Mouse (Mus musculus) adrenal gland, postnatal 10 days (tissue): Measurements from ENCODE around the gene Prdm12. TPM values are rescaled to one million over a fixed set of nuclear protein-coding genes. Genes with fewer than 3 reads are reported as not detected.
"Not testable (repeated sequence)": the region's sequence is repeated elsewhere in the genome, so short reads cannot be mapped to it uniquely, and the experiment has no call there.

Experiments used
- DNase-seq: peaks from one replicate; pipeline ENCODE4 v3.0.0; 2021; ENCODE audit warnings: mixed read lengths
- total RNA-seq, 2 experiments: library from RNA; stranded (reverse); gene quantifications; 2 replicates each; pipeline ENCODE4 v1.2.3; 2021

The Prdm12 gene
- total RNA-seq, 2 experiments from 2014 or later, result not detected

DNA sequence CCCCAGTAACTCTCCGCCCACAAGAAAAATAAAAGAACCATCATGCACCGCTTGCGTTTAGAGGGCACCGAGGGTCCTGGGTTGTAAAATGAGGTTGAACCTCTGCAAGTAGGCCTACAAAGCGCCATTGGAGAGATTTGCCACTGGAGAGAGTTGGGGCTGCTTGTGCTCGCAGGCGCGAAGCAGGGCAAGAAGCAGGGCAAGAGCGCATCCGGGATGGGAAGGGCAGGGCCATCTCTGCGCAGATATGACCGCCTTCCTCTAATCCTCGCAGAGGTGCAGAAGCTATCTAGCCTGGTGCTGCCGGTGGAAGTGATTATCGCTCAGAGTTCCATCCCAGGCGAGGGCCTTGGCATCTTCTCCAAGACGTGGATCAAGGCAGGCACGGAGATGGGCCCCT is 2.1 kb downstream of the Prdm12 start:
- no peak for DNase-seq

DNA sequence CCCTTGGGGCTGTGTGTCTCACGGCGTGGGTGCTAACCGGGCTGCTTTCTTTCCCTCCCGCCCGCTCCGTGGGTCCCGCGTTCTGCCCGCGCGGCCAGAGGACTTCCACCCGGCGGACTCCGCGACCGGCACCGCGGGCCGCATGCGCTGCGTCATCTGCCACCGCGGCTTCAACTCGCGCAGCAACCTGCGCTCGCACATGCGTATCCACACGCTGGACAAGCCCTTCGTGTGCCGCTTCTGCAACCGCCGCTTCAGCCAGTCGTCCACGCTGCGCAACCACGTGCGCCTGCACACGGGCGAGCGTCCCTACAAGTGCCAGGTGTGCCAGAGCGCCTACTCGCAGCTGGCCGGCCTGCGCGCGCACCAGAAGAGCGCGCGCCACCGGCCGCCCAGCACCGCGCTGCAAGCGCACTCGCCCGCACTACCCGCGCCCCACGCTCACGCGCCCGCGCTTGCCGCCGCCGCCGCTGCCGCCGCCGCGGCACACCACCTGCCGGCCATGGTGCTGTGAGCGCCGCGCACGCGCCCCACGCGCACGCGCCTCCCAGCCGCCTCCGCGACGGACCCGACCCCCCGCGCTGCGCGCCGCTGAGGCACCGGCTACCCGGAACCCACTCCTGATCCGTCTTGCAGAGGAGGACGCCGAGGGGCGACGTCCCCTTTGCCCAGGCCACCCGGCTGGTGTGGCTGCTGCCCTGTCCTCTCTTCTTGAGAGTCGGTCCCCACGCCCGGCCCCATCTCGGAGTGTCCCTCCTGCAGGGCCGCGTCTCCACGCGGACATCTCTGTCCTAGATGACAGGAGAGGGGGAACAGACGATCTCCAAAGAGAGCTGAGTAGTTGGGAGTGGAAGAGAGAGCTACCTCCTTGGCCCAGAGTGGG is 14.4 kb downstream of the Prdm12 start:
- DNase-seq, result no peak

DNA sequence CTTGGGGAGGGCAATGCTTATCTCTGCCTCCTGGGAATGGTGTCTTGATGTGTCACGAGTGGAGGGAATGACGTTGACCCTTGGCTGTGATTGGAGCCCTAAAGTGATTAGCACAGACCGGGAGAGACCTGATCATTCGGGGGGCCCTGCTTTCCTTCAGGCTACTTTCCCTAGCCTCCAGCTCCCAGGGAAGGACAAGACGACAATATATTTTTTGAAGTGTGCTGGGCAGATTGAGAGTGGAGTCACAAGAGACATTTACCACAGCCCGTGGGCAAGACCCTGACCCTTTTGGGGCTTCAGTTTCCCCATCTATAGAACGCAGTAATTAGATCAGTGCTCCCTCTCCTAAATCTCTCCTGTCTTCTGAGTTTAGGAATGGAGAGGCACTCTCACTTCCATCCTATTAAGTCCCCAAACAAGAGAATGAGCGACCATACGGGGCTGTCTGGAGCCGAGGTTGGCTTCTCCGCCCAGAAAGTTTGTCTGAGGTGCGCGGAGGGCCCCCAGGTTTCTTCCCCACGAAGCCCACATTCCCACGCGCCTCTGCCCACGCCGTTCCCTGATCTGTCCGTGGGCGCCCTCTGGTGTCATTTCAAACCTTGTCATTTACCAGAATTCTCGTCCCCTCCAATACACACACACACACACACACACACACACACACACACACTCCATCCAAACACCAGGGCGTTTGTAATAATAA is 15.2 kb downstream of the Prdm12 start:
- peak; percentile 70 for DNase-seq

DNA sequence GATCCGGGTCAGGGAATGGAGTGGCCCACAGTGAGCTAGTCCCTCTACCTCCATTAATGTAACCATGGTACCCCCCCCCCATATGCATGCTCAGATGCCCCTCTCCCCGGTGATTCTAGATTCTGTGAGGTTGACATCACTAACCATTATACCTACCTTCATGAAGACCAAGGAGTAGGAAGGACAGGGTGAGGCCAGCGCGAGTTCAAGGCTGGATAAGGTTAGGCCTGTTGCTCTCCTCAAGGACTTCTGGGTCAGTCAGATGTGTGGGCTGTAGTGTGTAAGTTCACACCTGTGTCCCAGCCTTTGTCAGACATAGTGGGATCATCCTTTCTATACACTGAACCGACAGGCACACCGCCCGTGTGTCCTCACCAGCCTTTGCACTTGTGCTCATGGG is 16.5 kb downstream of the Prdm12 start:
- DNase-seq, result no peak

DNA sequence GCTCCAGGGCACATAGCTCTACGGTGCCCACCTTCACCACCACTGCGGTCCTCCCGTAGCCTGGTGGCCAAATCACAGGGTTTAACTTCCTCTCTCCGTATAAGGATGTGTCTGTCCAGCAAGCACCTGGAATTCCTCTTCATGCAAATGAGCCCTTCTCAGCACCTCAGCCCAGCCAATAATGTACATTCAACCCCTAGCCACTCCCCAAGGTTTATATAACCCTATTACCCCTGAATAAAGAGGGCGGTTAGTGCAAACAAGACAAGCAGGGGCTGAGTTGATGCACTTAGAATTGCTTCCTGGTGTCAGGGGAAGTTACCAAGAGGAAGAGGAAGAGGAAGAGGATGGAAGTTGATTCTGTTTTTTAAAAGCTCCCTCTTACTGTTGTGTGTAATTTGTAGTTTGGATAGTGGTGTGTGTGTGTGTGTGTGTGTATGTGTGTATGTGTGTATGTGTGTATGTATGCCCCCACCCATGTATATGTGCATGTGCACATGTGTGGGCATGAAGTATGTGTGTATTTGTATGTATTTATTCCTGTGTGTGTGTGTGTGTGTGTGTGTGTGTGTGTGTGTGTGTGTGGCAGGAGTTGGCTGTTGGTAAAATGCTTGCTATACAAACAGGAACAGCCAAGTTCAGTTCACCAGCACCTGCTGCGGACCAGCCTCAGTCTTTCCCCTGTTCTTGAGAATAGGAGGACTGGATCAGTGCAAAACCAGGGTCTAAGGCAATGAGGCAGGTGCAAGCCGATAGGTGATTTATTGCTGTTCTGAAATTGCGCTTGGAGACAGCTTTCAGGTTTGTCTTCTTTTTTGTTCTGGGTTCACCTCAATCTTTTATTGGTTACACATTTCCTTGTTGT is 23.3 kb downstream of the Prdm12 start:
- DNase-seq, result no peak

DNA sequence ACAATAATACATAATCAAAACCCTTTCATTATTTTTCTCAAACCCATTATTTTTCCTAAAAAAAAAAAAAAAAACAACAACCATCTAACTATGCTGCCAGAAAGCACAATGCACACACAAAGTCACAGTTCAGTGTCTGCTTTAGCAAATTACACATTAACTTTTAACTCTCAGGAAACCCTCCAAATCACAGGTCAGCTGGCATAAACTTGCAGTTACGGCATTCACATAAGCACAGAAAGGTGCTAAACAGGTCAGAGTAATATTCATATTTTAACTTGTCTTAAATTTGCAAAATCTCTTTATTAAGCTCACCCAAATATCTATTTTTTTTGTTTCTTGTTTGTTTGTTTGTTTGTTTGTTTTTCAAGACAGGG is 24.0 kb downstream of the Prdm12 start:
- DNase-seq, result no peak

DNA sequence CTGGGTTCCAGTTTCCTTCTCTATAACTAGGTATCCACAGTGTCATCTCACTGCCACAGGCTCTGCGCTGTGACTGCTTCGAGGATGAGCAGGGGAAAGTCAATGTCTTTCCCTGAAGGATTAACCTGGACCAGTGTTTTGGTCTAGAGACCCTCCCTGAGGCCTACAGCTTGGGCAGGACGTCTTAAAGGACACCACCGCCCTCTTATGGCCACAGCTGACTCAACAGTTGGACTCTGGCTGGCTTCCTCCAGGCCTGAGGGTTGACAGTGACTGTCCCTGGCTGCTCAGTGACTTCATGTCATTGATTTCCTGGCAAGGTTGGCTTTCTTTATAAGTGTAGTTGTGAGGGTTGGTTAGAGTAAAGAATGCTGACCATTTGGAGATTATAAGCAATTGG is 27.5 kb downstream of the Prdm12 start:
- DNase-seq, result peak; percentile 57

DNA sequence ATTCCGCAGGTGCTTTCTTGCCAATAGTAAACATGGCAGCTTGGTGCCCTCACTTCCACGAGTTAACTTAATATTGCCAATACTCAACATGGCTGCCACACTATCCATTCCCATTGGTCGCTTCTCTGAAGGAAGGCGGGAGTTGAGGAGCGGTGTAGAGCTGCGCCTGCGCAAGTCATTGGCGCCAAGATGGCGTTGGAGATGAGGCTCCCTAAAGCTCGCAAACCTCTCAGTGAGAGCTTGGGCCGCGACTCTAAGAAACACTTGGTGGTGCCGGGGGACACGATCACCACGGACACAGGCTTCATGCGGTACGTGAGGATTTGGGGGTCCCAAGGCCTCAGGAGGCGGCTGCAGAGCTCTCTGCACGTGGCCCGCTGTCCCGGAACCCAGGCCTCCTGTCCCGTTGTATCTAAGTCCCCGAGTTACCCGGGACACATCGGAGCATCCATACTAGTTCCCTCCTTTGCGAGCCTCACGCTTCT is 30.8 kb downstream of the Prdm12 start, which contains the start of gene Exosc2:
Gene Exosc2, plus strand, starts transcription at position 165 of the 485 bp plus-strand sequence.
- peak; percentile 91 for DNase-seq

DNA sequence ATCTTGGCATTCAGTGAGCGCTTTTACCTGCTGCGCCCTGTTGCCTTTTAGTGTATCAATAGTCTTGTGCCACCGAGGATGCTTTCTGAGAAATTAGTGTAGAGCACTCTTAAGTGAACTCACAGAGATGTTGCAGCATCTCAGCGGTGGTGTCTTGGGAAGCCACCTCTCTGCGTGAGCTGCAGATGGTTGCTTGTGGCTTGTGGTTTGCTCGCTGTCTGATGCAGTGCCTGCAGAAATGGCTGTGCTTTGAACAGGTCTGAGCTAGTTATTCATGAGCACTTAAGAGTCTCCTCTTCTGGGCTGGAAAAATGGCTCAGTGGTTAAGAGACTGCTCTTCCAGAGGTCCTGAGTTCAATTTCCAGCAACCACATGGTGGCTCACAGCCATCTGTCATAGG is 38.8 kb downstream of the Prdm12 start:
- DNase-seq, result no peak

DNA sequence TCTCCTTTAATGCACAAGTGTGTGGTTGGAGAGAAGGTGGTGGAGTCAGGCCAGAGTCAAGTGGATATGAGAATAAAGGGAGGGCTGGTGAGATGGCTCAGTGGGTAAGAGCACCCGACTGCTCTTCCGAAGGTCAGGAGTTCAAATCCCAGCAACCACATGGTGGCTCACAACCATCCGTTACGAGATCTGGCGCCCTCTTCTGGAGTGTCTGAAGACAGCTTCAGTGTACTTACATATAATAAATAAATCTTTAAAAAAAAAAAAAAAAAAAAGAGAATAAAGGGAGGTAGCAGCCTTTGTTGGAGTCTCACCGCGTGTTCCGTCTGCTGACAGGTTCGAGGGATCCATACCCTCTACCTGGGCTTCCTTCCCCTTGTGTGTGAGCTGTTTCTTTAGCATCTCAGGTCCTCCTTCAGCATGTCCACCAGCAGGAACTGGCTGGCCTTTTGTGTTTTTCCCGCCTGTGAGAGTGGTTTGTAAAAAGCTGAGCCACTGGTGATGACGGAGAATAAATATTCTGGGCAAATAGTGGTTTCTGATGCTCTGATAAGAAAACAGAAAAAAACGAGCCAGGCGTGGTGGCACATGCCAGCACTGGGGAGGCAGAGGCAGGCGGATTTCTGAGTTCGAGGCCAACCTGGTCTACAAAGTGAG is 41.3 kb downstream of the Prdm12 start:
- DNase-seq, result not testable (repeated sequence)

DNA sequence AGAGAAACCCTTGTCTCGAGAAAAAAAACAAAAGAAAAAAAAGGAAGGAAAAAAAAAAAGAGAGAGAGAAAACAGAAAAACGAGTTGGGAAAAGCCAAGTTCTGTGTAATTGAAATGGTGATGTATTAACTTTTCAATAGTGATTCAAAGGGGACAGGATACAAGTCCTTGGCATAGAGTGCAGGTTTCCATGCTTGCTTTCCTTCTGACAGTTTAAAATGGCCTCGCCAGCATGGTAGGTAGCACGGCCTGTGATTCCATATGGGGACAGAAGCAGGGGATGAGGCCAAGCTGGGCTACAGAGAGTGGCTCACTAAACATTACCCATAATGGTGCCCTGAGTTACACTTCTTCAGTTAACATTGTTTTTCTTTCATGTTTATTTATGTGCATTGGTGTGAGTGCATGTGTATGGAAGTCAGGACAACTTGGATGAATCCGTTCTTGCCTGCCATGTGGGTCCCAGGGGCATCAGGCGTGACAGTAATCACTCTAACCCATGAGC is 41.9 kb downstream of the Prdm12 start:
- DNase-seq, result no peak

DNA sequence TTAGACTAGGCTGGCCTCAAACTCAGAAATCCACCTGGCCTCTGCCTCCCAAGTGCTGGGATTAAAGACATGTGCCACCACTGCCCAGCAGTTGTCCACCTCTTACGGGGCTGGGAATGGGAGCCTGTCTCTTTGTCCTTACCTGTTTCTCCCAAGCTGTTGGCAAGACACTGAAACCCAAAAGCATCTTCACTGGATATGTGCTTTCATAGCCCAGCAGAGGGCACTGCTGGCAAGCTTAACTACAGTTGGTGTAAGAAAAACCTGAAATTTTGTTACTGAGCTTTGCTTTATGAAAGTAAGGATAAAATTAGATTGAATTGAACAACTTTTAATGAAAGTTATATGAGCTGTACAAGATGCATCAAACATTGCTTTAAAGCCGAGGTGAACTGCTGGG is 43.8 kb downstream of the Prdm12 start:
- DNase-seq, result peak; percentile 71

DNA sequence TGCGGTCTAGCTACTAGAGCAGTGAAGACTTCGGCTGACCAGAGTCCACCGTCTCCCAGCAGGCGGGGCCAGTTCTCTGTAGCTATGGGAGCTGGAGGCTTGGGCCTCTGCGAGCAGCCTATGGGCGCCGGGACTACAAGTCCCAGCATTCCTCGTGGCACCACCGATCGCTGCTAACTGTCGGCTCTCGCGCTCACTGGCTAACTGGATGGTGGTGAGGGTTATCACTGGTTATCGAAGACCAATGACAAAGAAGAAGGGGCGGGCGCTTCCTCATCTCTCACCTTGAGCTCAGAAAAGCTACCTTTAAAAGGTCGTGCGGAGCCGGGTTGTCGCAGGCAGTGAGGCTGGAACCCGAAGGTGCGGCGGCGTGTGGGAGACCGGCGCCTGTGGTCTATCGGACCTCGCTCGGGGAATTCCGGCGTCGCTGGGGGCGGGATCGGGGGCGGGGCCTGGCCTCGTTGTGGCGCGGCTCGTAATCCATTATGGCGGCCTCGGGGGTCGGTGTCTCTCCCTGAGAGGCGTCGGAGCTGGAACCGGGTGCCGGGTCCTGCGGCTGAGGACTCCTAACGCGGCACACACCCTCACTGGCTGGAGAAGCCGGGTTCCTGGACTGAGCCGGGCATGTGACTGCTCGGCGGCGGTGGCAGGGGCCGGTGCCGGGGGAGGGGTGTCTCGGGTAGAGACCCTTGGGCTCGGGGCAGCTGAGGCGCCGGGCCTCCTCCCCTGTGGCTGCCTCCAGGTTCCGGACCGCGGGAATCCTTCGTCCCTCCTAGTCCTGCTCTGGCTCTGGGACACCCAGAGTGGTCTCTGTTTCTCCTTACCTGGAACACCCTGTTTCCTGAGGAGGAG is 48.5 kb downstream of the Prdm12 start, which contains the start of gene Abl1:
Gene Abl1, plus strand, starts transcription at position 303 of the 852 bp plus-strand sequence.
- peak; percentile 95 for DNase-seq

DNA sequence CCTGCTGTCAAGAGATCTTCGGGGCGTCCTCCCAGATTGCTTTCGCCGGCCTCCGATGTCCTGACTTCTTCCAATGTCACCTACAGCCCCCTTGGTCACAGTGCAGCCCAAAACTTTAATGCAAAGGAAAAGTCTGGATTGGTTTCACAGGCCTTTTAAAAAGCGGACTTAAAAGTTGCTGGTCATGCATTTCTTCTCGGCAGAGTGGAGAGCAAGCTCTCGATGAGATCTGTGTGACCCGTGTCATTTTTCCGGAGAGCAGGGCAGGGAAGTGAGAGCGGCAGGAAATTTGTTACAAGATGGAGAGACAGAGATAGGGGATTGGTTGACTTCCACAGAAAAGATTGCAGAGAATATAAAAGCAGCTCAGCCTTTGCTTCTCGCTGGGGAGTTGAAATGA is 49.2 kb downstream of the Prdm12 start:
- peak; percentile 30 for DNase-seq

DNA sequence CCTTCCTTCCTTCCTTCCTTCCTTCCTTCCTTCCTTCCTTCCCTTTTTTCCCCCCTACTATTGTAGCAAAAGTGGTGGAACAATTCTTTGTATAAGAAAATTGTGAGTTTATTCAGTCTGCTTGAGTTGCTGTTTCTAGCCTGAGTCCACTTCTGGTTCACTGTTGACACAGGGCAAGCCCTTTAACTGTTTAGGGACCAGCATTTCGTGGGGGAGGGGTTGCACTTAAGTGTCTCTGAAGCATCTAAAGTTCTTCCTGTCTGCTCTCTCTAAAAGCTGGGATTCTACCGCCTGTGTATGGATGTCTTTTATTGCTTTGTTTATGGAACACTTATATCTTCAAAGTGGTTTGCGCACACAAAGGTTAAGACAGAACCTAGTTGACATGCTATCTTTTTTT is 50.2 kb downstream of the Prdm12 start:
- DNase-seq, result no peak

DNA sequence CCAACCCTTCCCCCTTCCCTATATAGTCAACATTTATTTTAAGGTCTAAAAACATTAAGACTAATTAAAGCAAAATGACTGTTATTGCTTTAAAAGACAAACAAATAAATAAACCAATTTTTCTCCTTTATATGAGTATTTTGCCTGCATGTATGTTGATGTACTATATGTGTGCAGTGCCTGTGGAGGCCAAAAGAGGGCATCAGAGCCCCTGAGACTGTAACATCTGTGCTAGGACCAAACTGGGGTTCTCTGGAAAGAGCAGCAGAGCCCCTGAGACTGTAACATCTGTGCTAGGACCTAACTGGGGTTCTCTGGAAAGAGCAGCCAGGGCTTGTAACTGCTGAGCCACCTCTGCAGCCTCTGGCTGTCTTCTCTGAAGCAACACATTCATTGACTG is 58.4 kb downstream of the Prdm12 start:
- no peak for DNase-seq

DNA sequence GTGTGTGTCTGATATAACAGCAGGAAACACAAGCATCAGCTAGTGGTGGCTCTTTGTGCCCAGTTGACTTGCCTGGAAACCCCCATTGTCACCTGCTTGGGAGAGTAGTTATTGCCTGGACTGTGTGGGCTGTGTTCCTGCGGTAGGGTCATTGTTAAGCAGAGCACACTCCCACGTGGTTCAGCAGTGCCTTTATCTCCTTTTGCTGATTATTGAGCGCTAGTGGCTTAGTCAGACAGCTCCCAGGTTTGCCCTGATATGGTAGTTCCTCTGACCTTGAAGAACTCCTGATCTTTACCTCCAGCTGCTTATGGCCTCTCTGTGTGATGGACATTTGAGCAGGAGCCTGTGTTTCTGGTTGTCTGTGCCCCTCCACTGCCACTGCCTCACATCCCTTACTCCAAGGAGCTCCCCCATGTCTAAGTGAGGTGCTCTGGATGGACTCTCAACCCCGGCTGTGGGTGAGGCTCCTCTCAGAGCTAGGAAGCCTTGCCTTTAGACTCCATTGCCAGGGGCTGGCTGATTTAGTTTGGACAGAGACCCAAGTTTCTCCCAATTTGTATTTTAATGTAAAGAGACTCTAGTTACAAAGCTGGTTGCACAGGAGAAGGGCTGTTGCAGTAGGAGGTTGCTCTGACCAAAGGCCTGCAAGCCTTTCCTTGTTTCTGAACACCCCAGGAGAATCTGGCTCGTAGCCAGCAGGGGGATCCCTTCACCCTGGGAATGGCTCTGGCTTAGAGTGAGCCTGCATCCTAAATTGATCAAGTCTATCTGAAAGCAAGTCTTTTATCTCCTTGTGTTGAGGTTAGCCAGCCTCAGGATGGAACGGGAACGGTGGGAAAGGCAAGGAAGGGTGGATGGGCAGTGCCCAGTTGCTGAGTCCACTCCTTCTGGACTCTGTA is 61.0 kb downstream of the Prdm12 start:
- DNase-seq, result no peak

DNA sequence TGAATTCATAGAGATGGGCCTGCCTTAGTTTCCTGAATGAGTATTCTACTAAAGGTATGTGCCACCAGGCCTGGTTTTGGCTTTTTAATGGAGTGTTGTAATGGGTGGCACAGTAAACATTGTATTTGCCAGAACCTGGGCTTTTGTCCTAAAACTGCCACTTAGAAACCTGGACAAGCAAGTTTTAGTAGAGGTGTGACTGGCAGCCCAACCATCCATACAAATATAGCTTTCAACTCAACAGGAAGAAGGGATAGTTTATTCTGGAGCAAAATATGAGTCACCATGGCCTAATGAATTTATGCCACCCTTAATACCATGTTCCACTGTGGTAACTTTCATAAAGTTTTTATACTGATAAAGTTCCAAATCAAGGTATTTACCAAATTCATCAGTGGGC is 63.4 kb downstream of the Prdm12 start:
- no peak for DNase-seq
